Mouse (Mus musculus) kidney, adult 11 months (tissue): ENCODE data around the gene Dmrtc2.

ENCODE experiments used
- DNase-seq: peaks from one replicate; pipeline ENCODE4 v3.0.0; 2022

Dmrtc2 gene

DNA sequence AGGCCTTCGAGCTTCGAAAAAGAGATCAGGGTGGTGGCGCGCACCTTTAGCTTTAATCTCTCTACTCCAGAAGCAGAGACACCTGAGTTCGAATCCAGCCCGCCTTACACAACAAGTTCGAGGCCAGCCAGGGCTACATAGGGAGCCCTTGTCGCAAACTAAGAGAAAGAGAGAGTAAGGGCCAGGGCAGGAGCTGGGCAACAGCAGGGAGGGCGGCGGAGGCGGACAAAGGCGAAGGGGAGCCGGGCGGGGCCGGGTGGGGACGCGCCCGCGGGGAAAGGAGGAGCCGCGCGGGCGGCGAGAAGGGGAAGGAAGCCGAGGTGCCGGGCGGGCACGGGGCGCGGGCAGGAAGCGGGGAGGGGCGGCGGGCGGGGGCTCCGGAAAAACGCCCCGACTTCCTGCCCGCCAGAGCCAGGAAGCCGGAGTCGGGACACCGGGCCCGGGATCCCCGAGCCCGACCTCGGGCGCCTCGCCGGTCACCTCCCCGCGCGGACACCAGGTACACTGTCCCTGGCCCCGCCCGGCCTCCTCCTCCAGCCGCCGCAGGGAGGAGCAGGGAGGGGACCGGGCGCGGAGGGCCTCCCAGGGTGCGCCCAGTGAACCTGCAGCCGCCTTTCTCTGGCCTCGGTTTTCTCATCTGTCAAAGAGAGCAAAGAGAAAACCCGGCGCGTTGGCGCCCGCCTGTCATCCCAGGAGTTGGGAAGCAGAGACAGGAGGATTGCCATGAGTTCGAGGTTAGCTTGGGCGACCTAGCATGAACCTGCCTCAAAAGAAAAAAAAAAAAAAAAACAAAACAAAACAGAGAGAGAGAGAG, 33.0 kb downstream of the Dmrtc2 start, which contains the start of gene Arhgef1:
Gene Arhgef1 (plus strand): TSS at position 283 of the 814 bp plus-strand sequence.
- DNase-seq = peak; percentile 74

DNA sequence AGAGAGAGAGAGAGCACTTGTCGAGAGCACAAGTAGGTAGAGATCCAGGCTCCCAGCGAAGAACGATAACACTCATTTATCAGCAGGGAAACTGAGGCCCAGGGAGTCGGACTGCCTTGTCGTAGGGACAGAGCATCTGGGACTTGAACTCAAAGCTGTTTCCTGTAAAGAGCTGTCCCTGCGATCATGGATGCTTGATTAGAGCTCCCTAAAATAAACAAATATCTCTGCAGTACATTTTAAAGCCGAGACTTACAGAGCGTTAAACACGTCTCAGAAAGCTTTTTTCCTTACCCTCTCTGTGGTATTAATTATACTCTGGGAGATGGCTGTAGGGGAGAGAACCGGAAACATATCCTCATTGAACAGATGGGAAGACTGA, 33.6 kb downstream of the Dmrtc2 start:
- no peak for DNase-seq

DNA sequence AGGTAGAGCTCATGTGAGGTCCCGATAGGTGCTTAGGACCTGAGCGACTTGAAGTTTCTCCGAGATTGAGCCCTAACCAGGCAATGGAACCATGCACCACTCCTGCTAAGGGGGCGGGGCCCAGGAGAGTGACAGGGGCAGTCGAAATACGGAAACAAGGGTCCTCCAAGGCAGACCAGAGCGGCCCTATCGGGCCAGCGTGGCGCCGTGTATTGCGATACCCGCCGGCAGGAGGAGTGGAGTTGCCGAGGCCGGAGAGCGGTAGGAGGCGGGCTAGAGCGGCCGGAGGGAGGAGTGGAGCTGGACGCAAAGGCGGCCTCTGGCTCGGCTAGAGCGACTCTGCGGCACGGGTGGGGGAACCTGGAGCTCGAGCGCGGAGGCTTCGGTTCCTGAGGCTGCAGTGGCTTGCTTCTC, 34.2 kb downstream of the Dmrtc2 start:
- DNase-seq = peak; percentile 99

DNA sequence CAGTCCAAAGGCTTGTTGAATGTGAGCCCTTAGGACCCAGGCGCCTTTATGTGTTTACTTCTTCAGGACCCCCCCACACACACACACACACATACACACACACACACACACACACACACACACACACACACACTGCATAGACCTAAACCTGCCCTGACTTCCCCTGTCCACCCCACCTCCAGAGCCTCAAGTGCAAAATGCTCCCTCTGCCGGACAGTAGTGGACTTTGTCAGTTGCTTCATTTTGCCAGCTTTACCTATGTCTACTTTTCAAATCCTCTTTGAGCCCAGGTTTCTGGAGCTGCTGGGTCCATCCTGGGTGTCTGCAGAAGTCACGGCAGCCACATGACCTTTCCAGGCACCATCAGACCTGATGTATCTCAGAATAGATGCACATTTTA, 35.1 kb downstream of the Dmrtc2 start:
- DNase-seq = peak; percentile 49

DNA sequence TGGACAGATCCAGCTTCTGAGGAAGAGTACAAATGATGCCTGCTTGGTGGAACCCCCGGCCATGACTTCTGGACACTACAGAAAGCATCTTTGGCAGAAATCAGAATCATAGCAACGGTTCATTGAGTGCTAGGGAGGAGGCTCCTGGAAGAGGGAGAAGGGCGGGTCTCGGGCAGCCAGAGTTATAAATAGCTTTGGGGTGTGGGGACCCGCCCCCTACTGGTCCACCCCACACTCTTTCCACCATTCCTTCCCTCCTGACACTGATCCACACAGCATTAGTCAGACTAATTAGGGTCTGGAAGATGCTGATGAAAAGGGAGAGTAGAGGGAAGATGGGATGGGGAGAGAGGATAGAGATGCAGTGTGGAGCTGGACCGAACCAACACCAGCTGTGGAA, 36.7 kb downstream of the Dmrtc2 start:
- no peak for DNase-seq

DNA sequence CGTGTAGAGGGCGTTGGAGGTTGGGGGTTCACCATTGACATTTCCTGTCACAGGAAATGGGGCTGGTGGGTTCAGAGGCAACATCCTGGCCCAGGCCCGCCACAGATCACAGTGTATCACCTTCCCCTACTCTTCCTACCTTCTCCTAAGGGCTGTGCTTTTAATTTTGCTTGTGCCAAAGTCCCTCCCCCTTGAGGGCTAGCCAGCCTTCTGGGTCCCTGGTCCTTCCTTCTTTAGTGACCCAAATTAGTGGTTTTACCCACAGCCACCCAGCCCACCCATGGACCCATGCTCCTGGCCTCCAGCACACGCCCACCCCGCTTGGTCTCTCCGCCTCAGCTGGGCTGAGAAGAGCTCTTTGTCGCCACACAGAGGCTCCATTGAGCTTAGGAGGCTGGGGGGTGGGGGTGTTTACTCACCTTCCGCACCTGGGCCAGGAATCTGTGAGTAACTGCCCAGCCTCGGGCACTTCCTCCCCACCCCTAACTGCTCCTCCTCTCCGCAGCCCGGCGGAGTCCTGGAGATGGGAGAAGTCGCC, 37.4 kb downstream of the Dmrtc2 start:
- DNase-seq = no peak

DNA sequence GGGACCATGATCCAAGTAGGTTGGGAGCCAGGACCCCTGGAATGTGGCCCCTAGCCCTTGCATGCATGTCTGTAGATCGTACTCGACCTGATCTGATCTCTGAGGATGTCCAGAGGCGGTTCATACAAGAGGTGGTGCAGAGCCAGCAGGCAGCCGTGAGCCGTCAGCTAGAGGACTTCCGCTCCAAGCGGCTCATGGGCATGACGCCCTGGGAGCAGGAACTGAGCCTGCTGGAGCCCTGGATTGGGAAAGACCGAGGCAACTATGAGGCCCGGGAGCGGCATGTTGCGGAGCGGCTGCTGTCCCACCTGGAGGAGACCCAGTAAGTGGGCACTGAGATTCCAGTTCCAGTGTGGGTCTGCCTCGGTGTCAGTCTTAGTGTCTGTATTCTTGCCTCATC, 42.6 kb downstream of the Dmrtc2 start:
- DNase-seq = no peak

DNA sequence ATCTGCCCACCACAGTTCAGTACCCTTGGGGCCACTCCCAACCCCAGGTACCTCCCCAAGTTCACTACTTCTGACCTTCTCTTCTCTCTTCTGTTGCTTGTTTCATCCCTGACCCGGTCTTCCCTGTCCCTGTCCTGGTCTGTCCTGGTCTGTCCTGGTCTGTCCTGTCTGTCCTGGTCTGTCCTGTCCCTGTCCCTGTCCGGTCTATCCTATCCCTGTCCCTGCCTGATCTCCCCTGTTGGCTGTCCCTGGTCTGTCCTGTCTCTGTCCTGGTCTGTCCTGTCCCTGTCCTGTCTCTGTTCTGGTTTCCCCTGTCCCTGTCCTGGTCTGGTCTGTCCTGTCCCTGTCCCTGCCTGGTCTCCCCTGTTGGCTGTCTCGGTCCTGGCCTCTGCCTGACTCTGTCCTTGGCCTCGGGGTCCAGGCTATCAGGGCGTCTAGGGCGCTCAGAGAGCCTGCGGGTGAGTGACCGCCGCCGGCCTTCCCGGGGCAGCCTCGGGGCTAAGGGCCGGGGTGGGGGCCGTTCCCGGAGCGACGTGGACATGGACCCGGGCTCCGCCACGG, 49.0 kb downstream of the Dmrtc2 start:
- DNase-seq = no peak

DNA sequence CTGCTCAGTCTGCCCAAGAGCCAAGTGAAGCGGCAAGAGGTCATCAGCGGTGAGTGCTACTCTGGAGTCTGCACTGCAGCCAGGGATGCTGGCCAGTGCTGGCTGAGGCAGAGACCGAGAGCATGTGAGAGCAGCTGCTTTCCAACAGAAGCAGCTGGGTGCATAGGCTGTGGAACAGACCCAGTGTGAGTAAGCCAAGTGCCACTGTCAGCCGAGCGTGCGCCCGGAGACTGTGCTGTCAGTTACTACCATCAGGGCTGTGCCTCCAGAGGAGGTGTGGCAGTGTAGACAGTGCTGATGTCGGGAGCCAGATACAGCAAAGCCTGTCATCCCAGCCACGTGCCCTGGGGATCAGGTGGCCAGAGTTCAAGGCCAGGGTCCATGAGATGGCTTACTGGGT, 49.9 kb downstream of the Dmrtc2 start:
- no peak for DNase-seq
